Mouse (Mus musculus) midbrain, embryonic 10.5 days (tissue): Measurements from ENCODE around the gene Olfr231. TPM values are rescaled to one million over a fixed set of nuclear protein-coding genes. Genes with fewer than 3 reads are reported as not detected.

Experiments used
- DNase-seq: peaks from one replicate; pipeline ENCODE4 v3.0.0-alpha.2; 2017; ENCODE audit warnings: low spot score
- H3K27ac ChIP-seq: fragments of 300-500 bp; sonication (generic); replicated peaks from 2 replicates; pipeline ENCODE4 v1.5.1; 2016; ENCODE audit warnings: mild to moderate bottlenecking
- H3K27me3 ChIP-seq: fragments of 300-500 bp; sonication (generic); 2 replicates; pipeline ENCODE4 v1.6.1; 2016; ENCODE audit warnings: low read depth, mild to moderate bottlenecking; ENCODE audit not compliant: poor library complexity, severe bottlenecking
- H3K36me3 ChIP-seq: fragments of 300-500 bp; sonication (generic); 2 replicates; pipeline ENCODE4 v1.6.1; 2016; ENCODE audit warnings: mild to moderate bottlenecking, moderate library complexity
- H3K4me1 ChIP-seq: fragments of 300-500 bp; sonication (generic); 2 replicates; pipeline ENCODE4 v1.6.1; 2016
- H3K4me3 ChIP-seq: fragments of 300-500 bp; sonication (generic); 2 replicates; pipeline ENCODE4 v1.5.1; 2016; ENCODE audit warnings: mild to moderate bottlenecking, moderate library complexity
- H3K9me3 ChIP-seq: fragments of 300-500 bp; sonication (generic); replicated peaks from 2 replicates; pipeline ENCODE4 v1.6.1; 2016; ENCODE audit warnings: mild to moderate bottlenecking
- WGBS: fragments of 180-500 bp; shearing (Covaris S2); methylation state at CpG from one replicate; pipeline ENCODE4 v1.1.7; 2016; 5-methylcytosine and 5-hydroxymethylcytosine counted together
- polyA plus RNA-seq: library from polyadenylated mRNA; unstranded; fragments of >200 nt; fragmentation: Nextera tagmentation; extraction: Ambion mirVana; gene quantifications from 2 replicates; pipeline ENCODE4 v1.2.1, GENCODE M21; 2016

The Olfr231 gene
- not detected in 2 replicates for polyA plus RNA-seq

DNA sequence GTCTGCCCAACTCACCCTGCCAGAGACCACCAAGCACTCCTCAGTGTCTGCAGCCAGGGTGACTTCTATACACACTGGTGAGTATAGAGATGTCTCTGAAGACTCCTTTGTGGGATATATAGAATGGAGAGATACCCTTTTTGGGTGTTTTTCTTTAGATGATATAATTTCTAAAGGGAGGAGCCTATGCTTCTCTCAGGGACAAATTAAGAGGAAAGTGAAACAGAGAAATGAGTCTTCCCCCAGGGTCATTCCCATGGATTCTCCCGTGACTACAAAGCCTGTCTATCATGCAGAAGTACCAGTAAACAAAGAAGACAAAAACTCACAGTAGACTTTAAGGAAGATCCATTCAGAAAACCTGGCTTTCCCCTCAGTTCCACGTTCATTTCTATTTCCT is at the start of gene Olfr231:
Gene Olfr231 (minus strand): TSS at position 101 of the 400 bp plus-strand sequence.
- 53% methylated on average over 2 of the region's 2 CpGs for WGBS
- Histone ChIP-seq H3K36me3 (no peaks in the 10 kb centered on the region), H3K4me1 (no peaks in the 10 kb centered on the region), H3K4me3 (no peak within 1 kb of the TSS), H3K27ac (no peak within 1 kb of the TSS), H3K9me3 (no peaks in the 10 kb centered on the region), H3K27me3 (no peaks in the 10 kb centered on the region)
- no peak for DNase-seq

DNA sequence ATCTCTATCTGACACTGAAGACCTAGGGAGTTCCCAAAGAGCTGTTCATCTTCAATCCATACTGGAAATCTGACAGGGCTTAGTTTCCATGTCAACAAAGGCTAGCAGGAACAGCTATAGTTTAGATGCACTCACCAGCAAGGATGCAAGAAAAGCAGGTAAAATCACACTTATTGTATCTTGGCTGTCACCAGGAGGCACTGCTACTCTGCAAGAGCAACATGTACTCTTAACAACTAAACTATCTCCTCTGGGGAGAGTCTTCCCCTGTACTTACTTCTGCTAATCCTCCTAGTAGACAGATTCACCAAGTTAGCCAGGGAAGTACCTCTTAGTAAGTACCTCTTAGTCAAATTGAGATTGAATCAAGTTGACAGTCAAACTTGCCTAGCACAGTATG is 48.1 kb upstream of the Olfr231 start:
- no peak for DNase-seq
- Histone ChIP-seq H3K4me1 (no peaks in the 10 kb centered on the region; the same call in 1 of the 2 replicates), H3K36me3 (no peaks in the 10 kb centered on the region), H3K27me3 (no peaks in the 10 kb centered on the region), H3K9me3 (no peaks in the 10 kb centered on the region), H3K27ac (no peak overlapping the region), H3K4me3 (no peak overlapping the region)

DNA sequence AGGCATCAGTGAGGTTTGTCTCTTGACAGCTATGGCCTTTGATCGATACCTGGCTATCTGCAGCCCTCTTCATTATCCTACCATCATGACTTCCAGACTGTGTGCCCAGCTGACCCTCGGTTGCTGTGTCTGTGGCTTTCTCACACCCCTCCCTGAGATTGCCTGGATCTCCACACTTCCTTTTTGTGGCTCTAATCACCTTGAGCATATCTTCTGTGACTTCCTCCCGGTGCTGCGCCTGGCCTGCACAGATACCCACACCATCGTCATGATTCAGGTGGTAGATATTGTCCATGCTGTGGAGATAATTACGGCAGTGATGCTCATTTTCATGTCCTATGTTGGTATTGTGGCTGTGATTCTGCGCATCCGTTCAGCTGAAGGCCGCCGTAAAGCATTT is 38.1 kb upstream of the Olfr231 start:
- DNase-seq = no peak
- H3K36me3 ChIP-seq = no peaks in the 10 kb centered on the region
- no peak overlapping the region for H3K4me3 ChIP-seq
- 91% methylated on average over 10 of the region's 10 CpGs for WGBS
- no peaks in the 10 kb centered on the region for H3K9me3 ChIP-seq
- no peaks in the 10 kb centered on the region for H3K4me1 ChIP-seq
- no peak overlapping the region for H3K27ac ChIP-seq
- H3K27me3 ChIP-seq = no peaks in the 10 kb centered on the region

DNA sequence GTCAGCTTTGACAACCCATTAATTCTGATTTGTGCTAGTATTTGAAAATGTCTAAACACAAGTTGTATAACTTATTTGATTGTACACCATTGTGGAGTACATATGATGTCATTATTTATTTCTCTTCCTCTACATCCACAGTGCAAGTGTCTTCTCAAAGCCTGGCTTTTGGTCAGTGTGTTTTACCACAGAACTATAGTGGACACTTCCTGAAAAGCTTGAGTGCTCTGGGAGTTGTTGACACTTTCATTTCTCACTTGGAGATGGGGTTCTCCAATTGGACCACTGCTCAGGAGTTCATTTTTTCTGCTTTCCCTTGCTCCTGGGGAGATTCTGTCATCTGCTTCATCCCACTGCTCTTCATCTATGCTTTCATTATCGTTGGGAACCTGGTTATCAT is 37.5 kb upstream of the Olfr231 start:
- H3K9me3 ChIP-seq = no peaks in the 10 kb centered on the region
- no peak overlapping the region for H3K27ac ChIP-seq
- WGBS = 73% methylated on average over 1 of the region's 1 CpGs
- no peaks in the 10 kb centered on the region for H3K36me3 ChIP-seq
- no peak for DNase-seq
- no peak overlapping the region for H3K4me3 ChIP-seq
- H3K4me1 ChIP-seq = no peaks in the 10 kb centered on the region
- no peaks in the 10 kb centered on the region for H3K27me3 ChIP-seq

- Histone ChIP-seq H3K27me3 (no peaks in the 10 kb centered on the region), H3K4me3 (no peak overlapping the region), H3K9me3 (no peaks in the 10 kb centered on the region), H3K36me3 (no peaks in the 10 kb centered on the region), H3K27ac (no peak overlapping the region), H3K4me1 (no peaks in the 10 kb centered on the region)
- no peak for DNase-seq
- 89% methylated on average over 3 of the region's 3 CpGs for WGBS
Observed at GRCm38 (mm10) chr1:174157622-174158021, 36.7 kb upstream of the Olfr231 start.

GRCm38 (mm10) chr1:174155333-174155732 is 34.4 kb upstream of the Olfr231 start, which contains the start of gene Olfr420:
Olfr420 (plus strand) TSS chr1:174155633.
- 94% methylated on average over 1 of the region's 1 CpGs for WGBS
- Histone ChIP-seq H3K9me3 (no peaks in the 10 kb centered on the region), H3K4me3 (no peak within 1 kb of the TSS), H3K27ac (no peak within 1 kb of the TSS), H3K36me3 (no peaks in the 10 kb centered on the region), H3K27me3 (no peaks in the 10 kb centered on the region), H3K4me1 (no peaks in the 10 kb centered on the region)
- DNase-seq = no peak

DNA sequence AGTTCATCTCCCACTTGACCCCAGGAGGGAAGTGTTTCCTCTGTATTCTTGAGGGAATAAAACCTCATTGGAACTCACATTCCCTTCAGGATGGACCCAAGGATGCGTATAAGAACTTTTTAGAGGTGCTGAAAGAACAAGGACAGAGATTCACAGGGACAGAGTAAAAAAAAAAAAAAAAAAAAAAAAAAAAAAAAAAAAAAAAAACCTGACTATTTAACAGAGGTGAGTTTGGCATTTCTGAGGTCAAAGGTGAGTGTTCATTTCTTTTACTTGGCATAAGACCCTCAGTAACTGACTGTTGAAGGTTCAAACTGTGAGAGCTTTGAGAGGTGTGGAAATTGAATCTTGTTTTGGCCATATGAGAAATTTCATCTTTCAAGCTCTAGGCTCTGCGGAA is 28.3 kb upstream of the Olfr231 start:
- 80% methylated on average over 2 of the region's 2 CpGs for WGBS

DNA sequence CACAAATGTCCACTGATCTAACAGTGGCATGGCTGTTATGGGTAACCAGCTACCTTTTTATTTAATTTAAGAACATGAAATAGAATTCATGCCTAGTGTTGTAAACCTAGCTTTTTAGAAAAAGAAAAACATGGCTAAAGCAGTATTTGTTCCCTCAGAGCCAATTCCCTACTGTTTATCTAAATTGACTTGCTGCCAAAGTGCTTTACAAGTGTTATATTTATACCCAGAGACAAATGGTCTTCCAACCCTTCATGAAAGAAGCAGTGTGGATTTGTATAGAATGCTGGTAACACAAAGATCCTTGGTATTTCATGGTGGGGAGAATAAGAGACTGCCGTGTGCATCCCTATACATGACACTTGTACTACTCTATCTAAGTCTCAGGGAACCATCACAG is 25.7 kb upstream of the Olfr231 start:
- WGBS = 98% methylated on average over 1 of the region's 1 CpGs
- Histone ChIP-seq H3K4me3 (no peak overlapping the region), H3K27ac (no peak overlapping the region), H3K9me3 (no peaks in the 10 kb centered on the region), H3K4me1 (no peaks in the 10 kb centered on the region), H3K27me3 (no peaks in the 10 kb centered on the region), H3K36me3 (no peaks in the 10 kb centered on the region)
- DNase-seq = no peak

More for the DNA sequence above, 28.3 kb upstream of the Olfr231 start:
- Histone ChIP-seq H3K36me3 (no peaks in the 10 kb centered on the region), H3K4me1 (no peaks in the 10 kb centered on the region), H3K4me3 (no peak overlapping the region), H3K27ac (no peak overlapping the region), H3K9me3 (no peaks in the 10 kb centered on the region), H3K27me3 (no peaks in the 10 kb centered on the region)
- no peak for DNase-seq

- no peak overlapping the region for H3K4me3 ChIP-seq
- no peaks in the 10 kb centered on the region for H3K36me3 ChIP-seq
- no peaks in the 10 kb centered on the region for H3K4me1 ChIP-seq
Observed at GRCm38 (mm10) chr1:174141384-174141783, 20.4 kb upstream of the Olfr231 start.

GRCm38 (mm10) chr1:174131999-174132398 is 11.0 kb upstream of the Olfr231 start:
- no peak for DNase-seq
- H3K27me3 ChIP-seq = no peaks in the 10 kb centered on the region
- H3K36me3 ChIP-seq = no peaks in the 10 kb centered on the region
- H3K4me3 ChIP-seq = no peak overlapping the region
- WGBS = 56% methylated on average over 3 of the region's 3 CpGs
- H3K4me1 ChIP-seq = no peaks in the 10 kb centered on the region
- H3K9me3 ChIP-seq = no peaks in the 10 kb centered on the region
- no peak overlapping the region for H3K27ac ChIP-seq

More at GRCm38 (mm10) chr1:174141384-174141783, 20.4 kb upstream of the Olfr231 start:
- 73% methylated on average over 2 of the region's 2 CpGs for WGBS
- H3K9me3 ChIP-seq = no peaks in the 10 kb centered on the region
- no peak overlapping the region for H3K27ac ChIP-seq
- DNase-seq = no peak
- H3K27me3 ChIP-seq = no peaks in the 10 kb centered on the region

- 74% methylated on average over 3 of the region's 3 CpGs for WGBS
- H3K4me3 ChIP-seq = no peak within 1 kb of the TSS
Observed at GRCm38 (mm10) chr1:174131217-174131616, 10.3 kb upstream of the Olfr231 start, which contains the start of gene Olfr424. Olfr424 (plus strand) TSS chr1:174131517.

DNA sequence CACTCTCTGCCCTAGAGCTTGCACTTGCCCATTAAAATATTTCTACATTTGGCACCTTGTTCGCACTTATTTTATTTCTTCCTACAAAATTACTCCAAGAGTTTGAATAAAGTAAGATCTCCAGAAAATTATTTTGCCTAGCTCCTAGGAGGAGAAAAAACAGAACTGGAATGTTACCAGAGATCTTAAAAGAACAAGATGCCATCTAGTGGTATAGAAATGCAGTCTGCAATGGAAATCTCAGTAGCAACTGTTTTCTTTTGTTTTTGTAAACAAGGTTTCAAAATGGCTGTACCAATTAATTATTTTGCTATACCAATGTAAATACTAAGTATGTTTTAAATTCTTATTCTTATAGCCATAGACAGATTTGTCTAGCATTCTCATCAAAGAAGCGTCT is 17.2 kb downstream of the Olfr231 start:
- Histone ChIP-seq H3K27ac (no peak overlapping the region), H3K4me1 (no peaks in the 10 kb centered on the region), H3K9me3 (no peaks in the 10 kb centered on the region), H3K36me3 (no peaks in the 10 kb centered on the region), H3K27me3 (no peaks in the 10 kb centered on the region), H3K4me3 (no peak overlapping the region)
- no peak for DNase-seq
- WGBS = 57% methylated on average over 2 of the region's 2 CpGs

More at GRCm38 (mm10) chr1:174131217-174131616, 10.3 kb upstream of the Olfr231 start, which contains the start of gene Olfr424:
- Histone ChIP-seq H3K27me3 (no peaks in the 10 kb centered on the region), H3K9me3 (no peaks in the 10 kb centered on the region), H3K27ac (no peak within 1 kb of the TSS), H3K36me3 (no peaks in the 10 kb centered on the region), H3K4me1 (no peaks in the 10 kb centered on the region)
- no peak for DNase-seq

DNA sequence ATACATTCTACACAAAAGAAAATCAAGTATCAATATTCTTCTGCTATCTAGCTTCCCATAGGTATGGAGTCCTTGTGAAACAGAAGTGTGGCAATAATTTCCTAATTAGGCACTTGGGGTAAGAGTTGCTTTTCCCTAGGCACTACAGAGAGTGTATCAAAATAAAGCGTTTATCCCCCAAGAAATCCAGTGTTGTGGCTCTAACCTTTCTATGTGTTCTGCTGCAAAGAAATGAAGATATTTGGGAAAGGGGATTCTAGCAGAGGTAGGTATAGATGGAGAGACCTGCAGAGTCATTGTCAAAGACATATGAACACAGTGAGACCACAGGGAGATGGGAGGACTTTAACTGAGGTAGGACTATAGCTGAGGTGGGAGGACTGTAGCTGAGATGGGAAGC is 24.4 kb downstream of the Olfr231 start, which contains the start of gene Olfr427:
Gene Olfr427 (plus strand): TSS at position 301 of the 400 bp plus-strand sequence.
- 92% methylated on average over 1 of the region's 1 CpGs for WGBS
- Histone ChIP-seq H3K4me1 (no peaks in the 10 kb centered on the region), H3K27me3 (no peaks in the 10 kb centered on the region), H3K4me3 (no peak within 1 kb of the TSS), H3K27ac (no peak within 1 kb of the TSS), H3K9me3 (no peaks in the 10 kb centered on the region), H3K36me3 (no peaks in the 10 kb centered on the region)
- DNase-seq = no peak

DNA sequence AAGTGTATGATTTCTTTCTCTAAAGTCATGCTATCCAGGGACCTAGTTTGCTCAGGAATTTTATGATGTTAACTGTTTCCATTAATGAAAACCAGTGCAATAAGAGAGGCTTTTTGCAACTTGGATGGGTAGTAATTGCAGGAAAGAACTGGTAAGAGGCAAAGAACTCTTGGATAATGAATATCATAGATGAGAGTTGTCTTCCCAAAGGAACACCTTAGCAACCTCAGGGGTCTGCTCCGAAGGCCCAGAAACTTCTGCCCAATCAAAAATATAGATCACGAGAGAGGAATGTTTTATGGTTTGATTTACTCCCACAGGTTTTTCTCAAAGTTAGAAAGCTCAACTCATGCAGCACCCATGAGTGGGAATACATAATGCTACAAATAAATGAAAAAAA is 36.9 kb downstream of the Olfr231 start, which contains the start of gene Olfr429:
Gene Olfr429 (plus strand): TSS at position 301 of the 400 bp plus-strand sequence.
- no peaks in the 10 kb centered on the region for H3K9me3 ChIP-seq
- WGBS = 95% methylated on average over 2 of the region's 2 CpGs
- H3K27ac ChIP-seq = no peak within 1 kb of the TSS
- no peaks in the 10 kb centered on the region for H3K4me1 ChIP-seq
- no peaks in the 10 kb centered on the region for H3K27me3 ChIP-seq
- H3K4me3 ChIP-seq = no peak within 1 kb of the TSS
- DNase-seq = no peak
- H3K36me3 ChIP-seq = no peaks in the 10 kb centered on the region
